Mouse (Mus musculus) fibroblast of lung, adult 2 months (primary cell): ENCODE results near the gene Slc25a20.
"Not testable (repeated sequence)": the region's sequence is repeated elsewhere in the genome, so short reads cannot be mapped to it uniquely, and the experiment has no call there.

Source experiments
- DNase-seq: peaks from one replicate; pipeline ENCODE4 v3.0.0-alpha.2; 2011; ENCODE audit warnings: low read depth

Gene Slc25a20

DNA sequence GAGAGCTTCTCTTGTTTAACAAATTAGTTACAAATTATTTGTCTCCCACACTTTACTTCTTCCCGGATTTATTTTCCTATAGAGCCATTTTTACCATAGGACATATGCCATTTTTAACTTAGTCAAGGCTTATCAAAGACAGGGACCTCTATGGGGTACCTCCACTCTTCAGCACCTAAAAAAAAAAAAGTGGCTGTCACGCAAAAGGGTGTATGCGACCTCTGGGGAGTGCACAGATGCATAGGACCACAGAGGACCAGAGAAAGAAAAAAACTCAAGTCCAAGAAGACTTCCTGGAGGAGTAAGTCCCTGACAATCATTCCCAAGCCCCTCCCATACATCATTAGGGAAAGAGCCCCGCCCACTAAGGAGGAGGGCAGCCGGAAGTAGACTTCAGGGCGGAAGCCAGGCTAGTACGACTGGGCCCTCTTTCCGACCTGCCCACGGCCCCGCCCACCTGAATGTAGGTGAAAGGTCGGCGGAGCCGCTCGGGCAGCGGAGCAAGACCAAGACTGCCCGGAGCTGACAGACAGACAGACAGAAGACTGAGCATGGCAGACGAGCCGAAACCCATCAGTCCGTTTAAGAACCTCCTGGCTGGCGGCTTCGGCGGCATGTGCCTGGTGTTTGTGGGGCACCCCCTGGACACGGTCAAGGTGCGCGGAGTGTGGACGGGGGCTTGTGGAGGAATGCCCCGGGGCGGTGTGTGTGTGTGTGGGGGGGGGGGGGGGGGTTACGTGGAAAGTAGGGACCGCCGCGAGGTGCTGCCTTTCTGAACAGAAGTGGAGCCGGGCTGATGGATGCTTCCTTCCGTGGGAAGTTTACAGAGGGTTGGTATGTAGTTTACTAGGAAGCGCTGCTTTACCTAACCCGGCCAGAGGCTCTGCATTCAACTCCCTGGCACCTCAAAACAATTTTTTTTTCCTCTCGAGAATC, at the start of gene Slc25a20:
Gene Slc25a20, plus strand, starts transcription at position 412 of the 936 bp plus-strand sequence.
- DNase-seq: peak; percentile 71

- no peak for DNase-seq
Observed at GRCm38 (mm10) chr9:108617301-108617700, 44.6 kb upstream of the Slc25a20 start.

DNA sequence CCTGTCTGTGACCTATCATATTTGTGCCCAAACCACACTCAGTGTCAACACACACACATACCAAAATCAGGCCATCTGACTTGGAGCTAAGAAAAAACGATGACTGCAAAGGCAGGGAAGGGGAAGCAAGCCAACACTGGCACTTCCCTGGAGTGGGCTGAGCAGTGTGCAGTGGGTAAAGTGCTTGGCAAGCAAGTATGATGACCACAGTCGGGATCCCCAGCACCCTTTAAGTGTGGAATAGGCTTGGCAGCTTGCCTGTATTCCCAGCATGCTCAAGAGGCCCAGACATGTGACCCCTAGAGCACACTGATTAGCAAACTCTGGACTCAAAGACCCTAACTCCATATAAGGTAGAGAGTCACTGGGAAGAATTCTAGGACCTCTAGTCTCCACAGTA, 35.4 kb upstream of the Slc25a20 start:
- no peak for DNase-seq

GRCm38 (mm10) chr9:108628141-108628540, 33.7 kb upstream of the Slc25a20 start:
- no peak for DNase-seq

GRCm38 (mm10) chr9:108630683-108631082, 31.2 kb upstream of the Slc25a20 start:
- DNase-seq: no peak

DNA sequence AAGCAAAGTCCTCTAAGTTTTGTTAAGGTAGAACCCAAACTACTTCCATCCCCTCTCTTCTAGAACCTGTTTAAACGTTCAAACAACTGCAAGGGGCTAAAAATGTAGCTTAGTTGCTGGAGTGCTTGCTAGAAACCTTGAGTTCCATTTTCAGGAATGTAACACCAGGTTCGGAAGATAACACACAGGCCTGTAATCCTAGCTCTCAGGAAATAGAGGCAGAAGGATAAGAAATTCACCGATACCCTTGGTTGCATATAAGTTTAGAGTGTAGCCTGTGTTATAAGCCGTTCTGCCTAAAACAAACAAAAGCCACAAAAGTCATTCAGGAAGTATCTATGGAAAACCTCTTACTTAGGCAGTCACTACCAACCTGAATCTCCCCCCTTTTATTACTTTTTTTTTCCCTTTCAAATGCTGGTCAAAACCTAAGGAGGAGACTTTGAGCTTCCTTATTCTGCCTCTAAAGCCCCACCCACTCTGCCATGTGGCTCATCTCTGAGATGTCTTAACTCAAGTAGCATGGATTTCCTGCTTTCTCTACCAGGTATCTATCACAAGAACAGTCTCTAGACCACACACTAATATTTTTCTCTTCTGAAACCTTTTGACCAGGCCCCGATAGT, 30.1 kb upstream of the Slc25a20 start:
- DNase-seq: no peak

- no peak for DNase-seq
Observed at GRCm38 (mm10) chr9:108632375-108632774, 29.5 kb upstream of the Slc25a20 start.

GRCm38 (mm10) chr9:108633846-108634245, 28.0 kb upstream of the Slc25a20 start:
- no peak for DNase-seq

DNA sequence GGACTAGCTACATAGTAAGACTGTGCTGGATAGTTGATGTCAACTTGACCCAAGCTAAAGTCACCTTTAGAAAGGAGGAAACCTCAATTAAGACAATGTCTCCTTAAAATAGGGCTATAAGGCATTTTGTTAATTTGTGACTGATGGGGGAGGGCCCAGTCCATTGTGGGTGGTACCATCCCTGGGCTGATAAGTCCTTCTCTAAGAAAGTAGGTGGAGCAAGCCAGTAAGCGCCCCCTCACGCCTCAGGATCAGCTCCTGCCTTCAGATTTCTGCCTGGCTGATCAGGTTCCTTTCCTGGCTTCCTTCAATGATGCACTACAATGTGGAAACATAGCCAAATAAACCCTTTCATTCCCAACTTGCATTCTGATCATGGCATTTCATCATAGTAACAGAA, 26.5 kb upstream of the Slc25a20 start:
- no peak for DNase-seq

DNA sequence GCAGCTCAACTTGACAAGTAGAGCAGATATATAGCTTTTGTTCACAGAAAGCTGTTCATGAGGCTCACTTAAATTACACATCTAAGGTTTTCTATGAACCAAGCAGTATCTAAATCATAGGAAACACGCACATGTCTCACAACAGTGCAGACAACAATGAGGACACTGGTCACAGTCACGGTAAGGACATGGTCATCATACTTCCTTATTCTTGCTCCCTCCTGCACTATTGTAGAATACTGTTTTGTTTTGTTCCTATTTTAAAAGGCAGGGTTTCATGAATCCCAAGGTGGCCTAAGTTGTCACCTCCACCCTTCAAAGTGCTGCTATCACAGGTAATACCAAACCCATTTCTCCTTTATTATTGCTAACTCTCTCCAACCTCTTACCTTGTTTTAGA, 22.1 kb upstream of the Slc25a20 start:
- no peak for DNase-seq

DNA sequence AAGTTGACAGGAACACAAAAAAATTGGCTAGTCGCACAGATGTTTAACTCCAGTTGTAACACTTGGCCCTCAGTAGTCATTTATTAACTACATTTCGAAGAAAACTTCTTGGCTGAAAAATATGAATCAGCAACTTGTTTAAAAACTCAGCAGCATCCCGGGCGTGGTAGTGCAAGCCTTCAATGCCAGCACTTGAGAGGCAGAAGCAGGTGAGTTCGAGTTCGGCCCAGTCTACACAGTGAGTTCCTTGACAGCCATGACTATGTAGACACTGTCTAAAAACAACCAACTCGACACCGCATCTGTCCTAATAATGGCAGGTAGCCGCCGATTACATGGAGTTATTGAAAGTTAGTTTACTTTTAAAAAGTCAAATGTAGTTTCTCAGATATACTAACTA, 13.7 kb upstream of the Slc25a20 start:
- DNase-seq: no peak

GRCm38 (mm10) chr9:108648611-108649560, 13.0 kb upstream of the Slc25a20 start, which contains the start of gene Arih2:
Gene Arih2 (minus strand): TSS chr9:108649386.
- peak; percentile 73 for DNase-seq

DNA sequence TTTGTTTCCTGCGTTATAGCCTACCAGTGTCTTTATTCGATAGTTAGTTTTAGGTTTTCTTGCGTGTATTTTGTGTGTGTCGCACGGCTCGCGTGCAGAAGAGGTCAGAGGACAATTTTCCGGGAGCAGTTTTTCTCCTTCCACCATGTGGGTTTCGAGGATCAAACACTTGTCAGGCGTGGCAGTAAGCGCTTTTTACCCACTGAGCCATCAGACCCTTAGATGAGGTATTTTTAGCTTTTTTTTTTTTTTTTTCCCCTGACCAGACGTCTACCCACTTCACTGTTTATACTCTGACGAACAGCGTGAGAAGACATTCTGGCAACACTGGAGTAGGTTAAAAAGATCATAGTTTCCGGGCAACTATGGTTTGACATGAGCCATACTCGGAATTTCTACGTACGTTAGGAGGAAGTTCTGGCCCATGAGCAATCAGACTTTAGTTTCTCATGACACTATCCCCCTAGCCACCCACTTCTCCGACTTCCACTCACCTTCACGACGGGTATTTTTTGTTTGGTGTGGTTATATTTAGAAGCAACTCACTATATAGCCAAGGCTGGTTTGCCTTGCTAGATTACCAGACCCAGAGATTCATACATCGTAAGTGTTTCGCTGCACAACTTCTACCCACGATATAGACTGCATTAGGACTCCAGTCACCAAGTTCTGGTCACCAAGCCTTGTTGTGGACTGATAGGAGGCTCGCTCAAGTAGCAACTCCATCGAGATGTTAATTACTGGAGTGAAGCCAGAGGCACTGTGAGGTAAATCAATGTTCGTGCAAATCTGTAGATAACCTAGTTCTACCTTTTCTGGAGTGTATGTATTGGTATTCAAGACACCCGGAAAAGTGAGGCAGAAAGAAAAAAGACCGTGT, 12.1 kb upstream of the Slc25a20 start:
- DNase-seq: no peak

DNA sequence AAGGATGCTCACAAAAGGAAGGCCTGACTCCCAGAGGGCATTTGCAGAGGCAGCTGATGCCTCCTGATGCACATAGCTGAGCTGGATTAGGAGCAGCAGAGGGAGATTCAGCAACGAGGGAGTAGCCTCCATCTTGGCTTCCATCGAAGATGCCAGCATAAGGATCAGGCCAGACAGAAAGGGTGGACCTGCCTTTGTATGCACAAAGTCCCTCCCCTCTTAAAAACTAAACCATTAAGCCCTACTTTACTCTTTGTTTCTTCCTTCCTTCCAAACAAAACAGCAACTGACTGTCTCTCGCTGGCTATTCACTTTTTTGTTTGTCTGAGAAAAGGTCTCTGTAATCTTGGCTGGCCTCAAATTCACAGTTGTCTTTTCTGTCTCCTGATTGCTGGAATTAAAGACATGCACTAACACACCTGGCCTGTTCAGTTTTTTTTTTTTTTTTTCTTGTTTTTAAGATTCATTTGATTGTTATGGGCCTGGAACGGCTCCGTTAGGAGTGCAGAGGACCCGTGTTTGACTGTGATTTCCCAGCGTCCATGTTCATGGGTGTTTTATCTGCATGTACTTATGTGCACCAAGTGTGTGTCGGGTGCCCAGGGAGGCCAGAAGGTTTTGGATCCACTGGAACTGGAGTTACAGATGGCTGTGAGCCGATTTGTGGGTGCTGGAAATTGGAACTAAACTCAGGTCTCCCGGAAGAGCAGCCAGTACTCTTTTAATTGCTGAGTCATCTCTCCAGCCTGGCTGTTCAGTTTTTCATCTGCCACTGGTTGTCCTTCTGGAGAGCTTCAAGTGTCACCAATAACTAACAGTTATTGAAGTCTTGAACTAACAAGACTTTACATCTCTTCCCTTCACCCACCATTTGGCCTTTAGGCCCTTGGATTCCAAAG, 7.1 kb upstream of the Slc25a20 start:
- no peak for DNase-seq

- not testable (repeated sequence) for DNase-seq
Observed at GRCm38 (mm10) chr9:108655865-108656264, 6.0 kb upstream of the Slc25a20 start.

GRCm38 (mm10) chr9:108662660-108663059, 772 bp downstream of the Slc25a20 start:
- no peak for DNase-seq

GRCm38 (mm10) chr9:108669875-108670274, 8.0 kb downstream of the Slc25a20 start:
- DNase-seq: no peak

- DNase-seq: no peak
Observed at GRCm38 (mm10) chr9:108673151-108673550, 11.3 kb downstream of the Slc25a20 start.

GRCm38 (mm10) chr9:108680026-108680425, 18.1 kb downstream of the Slc25a20 start:
- DNase-seq: no peak

GRCm38 (mm10) chr9:108686475-108686887, 24.6 kb downstream of the Slc25a20 start:
- DNase-seq: no peak
